Mouse (Mus musculus) G1E (cell line): ENCODE data around the gene Jmjd1c. TPM values are rescaled to one million over a fixed set of nuclear protein-coding genes. Genes with fewer than 3 reads are reported as not detected.

ENCODE experiments used
- ATAC-seq: 2 replicates; pipeline ENCODE4 v1.8.0; 2016; ENCODE audit warnings: mild to moderate bottlenecking; ENCODE audit not compliant: insufficient number of reproducible peaks, poor library complexity, low FRiP score, severe bottlenecking; ENCODE audit errors: extremely low read depth
- DNase-seq: peaks from one replicate; pipeline ENCODE4 v3.0.0; 2012; ENCODE audit warnings: low spot score
- H3K27me3 ChIP-seq: 2 replicates; pipeline ENCODE4 v1.6.1; 2012; ENCODE audit warnings: mild to moderate bottlenecking, low read length, inconsistent platforms; ENCODE audit not compliant: insufficient read depth
- H3K36me3 ChIP-seq: replicated peaks from 2 replicates; pipeline ENCODE3; 2012; ENCODE audit warnings: mild to moderate bottlenecking, inconsistent platforms
- H3K4me1 ChIP-seq: 2 replicates; pipeline ENCODE4 v1.6.1; 2012; ENCODE audit warnings: low read depth, low read length, inconsistent platforms, mixed read lengths; ENCODE audit not compliant: insufficient read depth
- H3K4me3 ChIP-seq: 2 replicates; pipeline ENCODE4 v1.5.1; 2012; ENCODE audit warnings: low read depth, mild to moderate bottlenecking, inconsistent platforms, low read length, moderate library complexity, mixed read lengths
- H3K9me3 ChIP-seq: replicated peaks from 2 replicates; pipeline ENCODE4 v1.6.1; 2012; ENCODE audit warnings: inconsistent platforms
- CTCF ChIP-seq: IDR thresholded peaks from 2 replicates; pipeline ENCODE4 v1.5.1; 2012; ENCODE audit warnings: low read depth, low read length, inconsistent platforms, mixed read lengths
- GATA1 ChIP-seq: IDR thresholded peaks from 2 replicates; pipeline ENCODE4 v1.6.1; 2012; ENCODE audit warnings: borderline replicate concordance, low read length, inconsistent platforms, mixed read lengths
- GATA2 ChIP-seq: IDR thresholded peaks from 2 replicates; pipeline ENCODE4 v1.6.1; 2012; ENCODE audit warnings: low read depth, low read length, inconsistent platforms, borderline replicate concordance
- POLR2AphosphoS5 ChIP-seq: IDR thresholded peaks from 2 replicates; pipeline ENCODE4 v1.6.1; 2012; ENCODE audit warnings: low read depth, low read length, inconsistent platforms; ENCODE audit not compliant: insufficient replicate concordance
- TAL1 ChIP-seq: conservative IDR thresholded peaks from 2 replicates; pipeline ENCODE4 v1.6.1; 2012; ENCODE audit warnings: low read depth, low read length, inconsistent platforms, mixed read lengths
- polyA plus RNA-seq: library from polyadenylated mRNA; stranded (reverse); fragments of >175 nt; gene quantifications from 2 replicates; pipeline ENCODE4 v1.2.3, GENCODE M21; 2012
- total RNA-seq, 2 experiments: library from RNA; stranded (forward) in 1 of 2; stranded (reverse) in 1 of 2; fragments of 200-1000 nt in 1 of 2; fragments of >200 nt in 1 of 2; fragmentation: Nextera tagmentation in 1 of 2; gene quantifications; 2 replicates each; pipeline ENCODE4 v1.2.3; 2014 to 2017

Jmjd1c gene
- total RNA-seq (2014; fragmentation: Nextera tagmentation) (184 and 202 TPM in 2 replicates), total RNA-seq (2017) (81.8 and 102 TPM in 2 replicates), polyA plus RNA-seq (7.4 and 9.1 TPM in 2 replicates)

- TF ChIP-seq POLR2AphosphoS5 (no peak), GATA1 (no peak), GATA2 (no peak), CTCF (no peak), TAL1 (no peak)
- 0 out of 2 replicates have a peak, but pooled peaks have one; percentile 22 for ATAC-seq
- peaks cover 34% of the 10 kb centered on the region for H3K36me3 ChIP-seq
- peak within 1 kb of the TSS; percentile 94 for H3K4me3 ChIP-seq
- no peaks in the 10 kb centered on the region for H3K27me3 ChIP-seq
- no peaks in the 10 kb centered on the region for H3K9me3 ChIP-seq
- peaks cover 46% of the 10 kb centered on the region for H3K4me1 ChIP-seq
- peak; percentile 67 for DNase-seq
Observed at GRCm38 (mm10) chr10:67095798-67096620, at the start of gene Jmjd1c. Gene Jmjd1c, plus strand, starts transcription at chr10:67096125.

- DNase-seq (no peak), ATAC-seq (no peak)
- peaks cover 30% of the 10 kb centered on the region for H3K36me3 ChIP-seq
- H3K9me3 ChIP-seq, result no peaks in the 10 kb centered on the region
- H3K27me3 ChIP-seq, result no peaks in the 10 kb centered on the region
- TF ChIP-seq CTCF (no peak), GATA1 (no peak), GATA2 (no peak), POLR2AphosphoS5 (no peak)
- H3K4me1 ChIP-seq, result peaks cover 12% of the 10 kb centered on the region
- H3K4me3 ChIP-seq, result no peak overlapping the region
Observed at GRCm38 (mm10) chr10:67047712-67048645, 47.9 kb upstream of the Jmjd1c start.

- peaks cover 24% of the 10 kb centered on the region for H3K36me3 ChIP-seq
- no peak for DNase-seq
- TF ChIP-seq TAL1 (no peak), CTCF (no peak), POLR2AphosphoS5 (no peak), GATA2 (no peak), GATA1 (no peak)
- no peak for ATAC-seq
- peaks cover 2% of the 10 kb centered on the region; the same call in 1 of the 2 replicates for H3K4me1 ChIP-seq
- H3K9me3 ChIP-seq, result no peaks in the 10 kb centered on the region
- H3K4me3 ChIP-seq, result no peak overlapping the region
- H3K27me3 ChIP-seq, result no peaks in the 10 kb centered on the region
Observed at GRCm38 (mm10) chr10:67048871-67049615, 46.9 kb upstream of the Jmjd1c start.

GRCm38 (mm10) chr10:67049621-67050020 lies 46.3 kb upstream of the Jmjd1c start:
- Histone ChIP-seq H3K4me1 (no peaks in the 10 kb centered on the region), H3K36me3 (peaks cover 22% of the 10 kb centered on the region), H3K4me3 (no peak overlapping the region), H3K9me3 (no peaks in the 10 kb centered on the region), H3K27me3 (no peaks in the 10 kb centered on the region)
- ATAC-seq (no peak), DNase-seq (no peak)
- TF ChIP-seq POLR2AphosphoS5 (no peak), GATA2 (no peak)

GRCm38 (mm10) chr10:67050766-67051165 lies 45.2 kb upstream of the Jmjd1c start:
- no peaks in the 10 kb centered on the region for H3K9me3 ChIP-seq
- no peak for ATAC-seq
- TF ChIP-seq TAL1 (no peak), GATA1 (no peak), GATA2 (no peak), POLR2AphosphoS5 (no peak), CTCF (no peak)
- no peaks in the 10 kb centered on the region for H3K27me3 ChIP-seq
- no peak for DNase-seq
- H3K4me3 ChIP-seq, result no peak overlapping the region
- peaks cover 24% of the 10 kb centered on the region for H3K36me3 ChIP-seq
- no peaks in the 10 kb centered on the region for H3K4me1 ChIP-seq
